Mouse (Mus musculus) adrenal gland, postnatal 14 days (tissue): ENCODE measurements around the gene Ccdc66. TPM values are rescaled to one million over a fixed set of nuclear protein-coding genes. Genes with fewer than 3 reads are reported as not detected.

Source experiments
- DNase-seq: peaks from one replicate; pipeline ENCODE4 v3.0.0; 2021; ENCODE audit warnings: mixed read lengths
- long read RNA-seq, 2 experiments: library from polyadenylated mRNA; stranded (forward); transcript quantifications; one replicate each; pipeline ENCODE4 v2.0.0; 2021
- total RNA-seq: library from RNA; stranded (reverse); gene quantifications from 2 replicates; pipeline ENCODE4 v1.2.3, GENCODE M21; 2021

Gene Ccdc66
- total RNA-seq: 9.7 and 9.9 TPM in 2 replicates
- long read RNA-seq, experiment 1, full-length matches to known transcripts: 2 of 4 reads
- long read RNA-seq, experiment 1, partial matches to known transcripts: 1 of 4 reads
- long read RNA-seq, experiment 1, other reads (novel, unspliced or antisense): 1 of 4 reads
- long read RNA-seq, experiment 2, partial matches to known transcripts: 1 of 1 reads
- long read RNA-seq, experiment 2, other reads (novel, unspliced or antisense): 0 of 1 reads

- peak; percentile 99 for DNase-seq
Measured at GRCm38 (mm10) chr14:27507894-27508643, at the start of gene Ccdc66. TSS of gene Ccdc66 (minus strand) at chr14:27508460.

DNA sequence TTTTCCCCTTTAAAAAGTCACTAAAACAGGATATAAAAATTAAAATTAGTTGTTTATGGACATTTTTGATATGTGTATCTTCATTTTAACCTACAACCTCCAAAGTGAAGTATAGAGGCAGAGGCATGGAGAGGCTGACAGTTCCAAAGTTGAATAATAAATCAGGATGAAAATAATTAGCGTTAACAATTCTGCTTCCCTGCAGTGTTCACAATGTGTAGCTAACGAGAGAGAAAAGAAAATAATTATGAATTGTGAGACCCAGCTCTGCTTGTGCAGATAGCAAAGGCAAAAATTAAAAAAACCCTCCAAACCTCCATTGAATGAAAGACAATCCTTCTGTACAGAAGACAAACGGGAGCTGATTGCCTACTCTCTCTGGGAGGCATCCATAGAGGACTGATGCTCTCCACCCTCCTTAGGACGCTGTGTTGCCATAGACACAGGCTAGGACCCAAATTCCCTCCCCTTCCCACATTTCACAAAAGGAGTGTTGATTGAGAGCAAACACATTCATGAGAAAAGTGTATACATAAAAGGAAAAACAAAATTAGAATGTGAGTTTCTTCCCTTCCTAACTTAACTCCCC lies 35.7 kb upstream of the Ccdc66 start:
- no peak for DNase-seq

- no peak for DNase-seq
Measured at GRCm38 (mm10) chr14:27536441-27536840, 28.2 kb upstream of the Ccdc66 start.

- DNase-seq: no peak
Measured at GRCm38 (mm10) chr14:27524541-27524940, 16.3 kb upstream of the Ccdc66 start.

GRCm38 (mm10) chr14:27508644-27509301 lies 513 bp upstream of the Ccdc66 start:
- DNase-seq: no peak

- no peak for DNase-seq
Measured at GRCm38 (mm10) chr14:27501096-27501495, 7.2 kb downstream of the Ccdc66 start.

DNA sequence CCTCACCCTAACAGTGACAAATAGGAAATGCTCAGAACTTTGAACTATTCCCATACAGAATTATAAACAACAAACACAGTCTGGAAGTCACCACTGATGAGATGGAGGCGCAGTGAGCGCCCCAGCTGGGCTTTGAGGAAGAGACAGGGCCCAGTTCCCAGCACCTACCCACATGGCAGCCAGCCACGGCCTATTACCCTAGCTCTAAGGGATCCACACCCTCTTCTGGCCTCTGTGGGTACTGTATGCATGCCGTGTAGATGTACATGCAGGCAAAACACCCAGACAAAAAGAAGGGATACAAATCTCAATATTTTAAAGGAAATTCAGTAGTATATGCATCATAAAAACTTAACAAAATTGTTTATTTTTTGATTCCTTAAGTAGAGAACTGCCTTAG lies 14.7 kb downstream of the Ccdc66 start:
- DNase-seq: peak; percentile 6

GRCm38 (mm10) chr14:27491399-27491798 lies 16.9 kb downstream of the Ccdc66 start:
- DNase-seq: no peak

GRCm38 (mm10) chr14:27446963-27447362 lies 61.3 kb downstream of the Ccdc66 start:
- no peak for DNase-seq

GRCm38 (mm10) chr14:27444851-27445281 lies 63.4 kb downstream of the Ccdc66 start:
- DNase-seq: no peak

- DNase-seq: no peak
Measured at GRCm38 (mm10) chr14:27440921-27441320, 67.3 kb downstream of the Ccdc66 start.

DNA sequence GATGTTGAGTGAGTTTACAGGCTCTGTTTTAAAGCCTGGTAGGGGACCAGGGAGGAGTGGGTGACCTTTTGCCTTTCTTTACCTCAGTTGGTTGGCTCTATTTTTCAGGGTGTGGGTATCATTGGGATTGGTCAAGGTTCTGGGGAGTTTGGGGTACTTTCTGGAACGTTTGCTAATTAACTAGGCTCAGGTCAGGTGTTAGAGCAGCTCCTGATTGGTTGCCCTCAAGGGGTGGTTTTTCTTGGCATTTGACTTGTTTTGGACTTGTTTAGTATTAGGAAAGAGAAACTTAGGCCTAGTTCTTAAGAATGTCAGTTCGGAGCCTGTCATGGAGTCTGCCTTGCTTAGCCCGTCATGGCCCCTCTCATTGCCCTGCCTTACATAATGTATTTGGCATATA lies 71.4 kb downstream of the Ccdc66 start:
- DNase-seq: no peak

GRCm38 (mm10) chr14:27436116-27436515 lies 72.1 kb downstream of the Ccdc66 start:
- DNase-seq: no peak

DNA sequence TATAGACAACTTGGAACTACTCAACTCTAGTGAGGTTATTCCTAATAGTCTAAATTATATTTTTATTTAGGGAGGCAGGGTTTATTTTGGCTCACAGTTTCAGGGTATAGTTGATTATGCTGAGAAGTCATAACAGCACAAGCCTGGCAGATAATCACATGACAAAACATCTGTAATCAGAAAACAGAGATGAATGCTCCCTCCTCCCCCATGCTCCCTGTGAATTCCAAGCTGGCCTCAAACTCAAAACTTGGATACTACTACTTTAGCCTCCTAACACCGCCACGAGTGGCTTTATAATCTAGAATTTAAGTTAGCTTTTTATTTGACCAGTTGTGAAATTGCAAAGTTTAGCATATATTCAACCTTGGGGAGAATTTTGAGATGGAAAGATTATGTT lies 76.2 kb downstream of the Ccdc66 start:
- DNase-seq: no peak

Other genes starting within 250 kb of the Ccdc66 start
- gene Fam208a, start 79.6 kb downstream of the Ccdc66 start, total RNA-seq: 20.7 and 24.8 TPM in 2 replicates
- gene Erc2, start 114.0 kb upstream of the Ccdc66 start, total RNA-seq: 6.4 and 6.5 TPM in 2 replicates